Mouse (Mus musculus) stomach, embryonic 16.5 days (tissue): ENCODE results near the gene Chil4. TPM values are rescaled to one million over a fixed set of nuclear protein-coding genes. Genes with fewer than 3 reads are reported as not detected.
"Not testable (repeated sequence)": the region's sequence is repeated elsewhere in the genome, so short reads cannot be mapped to it uniquely, and the experiment has no call there.

ENCODE experiments used
- ATAC-seq: fragments of 200-750 bp; cut with Nextera tagmentation; 2 replicates; pipeline ENCODE4 v1.8.0; 2017; ENCODE audit warnings: moderate number of reproducible peaks, moderate TSS enrichment; ENCODE audit not compliant: insufficient read depth, low FRiP score
- H3K27ac ChIP-seq: fragments of 300-500 bp; sonication (generic); 2 replicates; pipeline ENCODE4 v1.5.1; 2014; ENCODE audit warnings: low read length
- H3K27me3 ChIP-seq: fragments of 300-500 bp; sonication (generic); 2 replicates; pipeline ENCODE4 v1.6.1; 2014; ENCODE audit warnings: low read length, control low read depth, mixed read lengths; ENCODE audit not compliant: control insufficient read depth, insufficient read depth
- H3K36me3 ChIP-seq: fragments of 300-500 bp; sonication (generic); 2 replicates; pipeline ENCODE4 v1.6.1; 2014; ENCODE audit warnings: low read length; ENCODE audit not compliant: control insufficient read depth, insufficient read depth
- H3K4me1 ChIP-seq: fragments of 300-500 bp; sonication (generic); 2 replicates; pipeline ENCODE4 v1.6.1; 2014; ENCODE audit warnings: low read length, control low read depth, mixed read lengths; ENCODE audit not compliant: control insufficient read depth, insufficient read depth
- H3K4me2 ChIP-seq: fragments of 300-500 bp; sonication (generic); 2 replicates; pipeline ENCODE4 v1.6.1; 2014; ENCODE audit warnings: low read depth, low read length, mixed read lengths
- H3K4me3 ChIP-seq: fragments of 300-500 bp; sonication (generic); replicated peaks from 2 replicates; pipeline ENCODE4 v1.5.1; 2014; ENCODE audit warnings: mild to moderate bottlenecking, low read length
- H3K9ac ChIP-seq: fragments of 300-500 bp; sonication (generic); 2 replicates; pipeline ENCODE4 v1.6.1; 2014; ENCODE audit warnings: low read length
- H3K9me3 ChIP-seq: fragments of 300-500 bp; sonication (generic); replicated peaks from 2 replicates; pipeline ENCODE4 v1.6.1; 2016; ENCODE audit warnings: low read length, control low read depth; ENCODE audit not compliant: control insufficient read depth
- WGBS: fragments of 180-500 bp; shearing (Covaris S2); extraction: QIAGEN DNeasy Blood & Tissue Kit; methylation state at CpG from one replicate; pipeline ENCODE4 v1.1.7; 2014; 5-methylcytosine and 5-hydroxymethylcytosine counted together
- polyA plus RNA-seq: library from polyadenylated mRNA; unstranded; fragments of >200 nt; fragmentation: Nextera tagmentation; extraction: Ambion mirVana; gene quantifications from 2 replicates; pipeline ENCODE4 v1.2.1, GENCODE M21; 2015

The Chil4 gene
- polyA plus RNA-seq, 1 experiment from 2014 or later, result not detected

DNA sequence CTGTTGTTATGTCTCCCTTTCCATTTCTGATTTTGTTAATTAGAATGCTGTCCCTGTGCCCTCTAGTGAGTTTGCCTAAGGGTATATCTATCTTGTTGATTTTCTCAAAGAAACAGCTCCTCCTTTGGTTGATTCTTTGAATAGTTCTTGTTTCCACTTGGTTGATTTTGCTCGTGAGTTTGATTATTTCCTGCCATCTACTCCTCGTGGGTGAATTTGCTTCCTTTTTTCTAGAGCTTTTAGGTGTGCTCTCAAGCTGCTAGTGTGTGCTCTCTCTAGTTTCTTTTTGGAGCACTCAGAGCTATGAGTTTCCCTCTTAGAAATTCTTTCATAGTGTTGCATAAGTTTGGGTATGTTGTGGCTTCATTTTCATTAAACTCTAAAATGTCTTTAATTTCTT is 44.3 kb downstream of the Chil4 start:
- not testable (repeated sequence) for H3K27ac ChIP-seq, H3K36me3 ChIP-seq, H3K4me1 ChIP-seq, H3K4me3 ChIP-seq, ATAC-seq, H3K27me3 ChIP-seq, H3K4me2 ChIP-seq, H3K9me3 ChIP-seq, H3K9ac ChIP-seq
- WGBS, result 66% methylated on average over 2 of the region's 2 CpGs

DNA sequence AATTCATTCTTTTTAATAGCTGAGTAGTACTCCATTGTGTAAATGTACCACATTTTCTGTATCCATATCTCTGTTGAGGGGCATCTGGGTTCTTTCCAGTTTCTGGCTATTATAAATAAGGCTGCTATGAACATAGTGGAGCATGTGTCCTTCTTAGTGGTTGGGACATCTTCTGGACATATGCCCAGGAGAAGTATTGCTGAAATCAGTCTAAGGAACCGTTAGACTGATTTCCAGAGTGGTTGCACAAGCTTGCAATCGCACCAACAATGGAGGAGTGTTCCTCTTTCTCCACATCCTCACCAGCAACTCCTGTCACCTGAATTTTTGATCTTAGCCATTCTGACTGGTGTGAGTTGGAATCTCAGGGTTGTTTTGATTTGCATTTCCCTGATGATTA is 46.8 kb downstream of the Chil4 start:
- H3K4me3 ChIP-seq, H3K4me2 ChIP-seq, H3K4me1 ChIP-seq, H3K27me3 ChIP-seq, H3K27ac ChIP-seq, H3K9ac ChIP-seq, ATAC-seq, H3K9me3 ChIP-seq, H3K36me3 ChIP-seq: not testable (repeated sequence)
- 70% methylated on average over 2 of the region's 2 CpGs for WGBS

GRCm38 (mm10) chr3:106171135-106171731 is 48.1 kb downstream of the Chil4 start:
- no peak overlapping the region for H3K4me3 ChIP-seq
- H3K36me3 ChIP-seq, result no peaks in the 10 kb centered on the region
- no peak for ATAC-seq
- H3K27ac ChIP-seq, result no peak overlapping the region
- H3K4me2 ChIP-seq, result no peak overlapping the region
- H3K27me3 ChIP-seq, result no peaks in the 10 kb centered on the region
- H3K4me1 ChIP-seq, result no peaks in the 10 kb centered on the region
- H3K9ac ChIP-seq, result no peak overlapping the region
- H3K9me3 ChIP-seq, result no peaks in the 10 kb centered on the region
- WGBS, result 78% methylated on average over 1 of the region's 1 CpGs

GRCm38 (mm10) chr3:106170522-106171053 is 48.7 kb downstream of the Chil4 start:
- no peak overlapping the region for H3K4me2 ChIP-seq
- H3K4me1 ChIP-seq, result no peaks in the 10 kb centered on the region
- no peak for ATAC-seq
- no peaks in the 10 kb centered on the region for H3K36me3 ChIP-seq
- WGBS, result 53% methylated on average over 1 of the region's 1 CpGs
- no peaks in the 10 kb centered on the region for H3K9me3 ChIP-seq
- no peak overlapping the region for H3K4me3 ChIP-seq
- H3K27me3 ChIP-seq, result no peaks in the 10 kb centered on the region
- no peak overlapping the region for H3K9ac ChIP-seq
- H3K27ac ChIP-seq, result no peak overlapping the region

- no peak within 1 kb of the TSS for H3K27ac ChIP-seq
- no peak for ATAC-seq
- H3K4me3 ChIP-seq, result no peak within 1 kb of the TSS
- no peak within 1 kb of the TSS for H3K4me2 ChIP-seq
- H3K9ac ChIP-seq, result no peak within 1 kb of the TSS
- H3K27me3 ChIP-seq, result no peaks in the 10 kb centered on the region
- H3K4me1 ChIP-seq, result no peaks in the 10 kb centered on the region
- no peaks in the 10 kb centered on the region for H3K9me3 ChIP-seq
- no peaks in the 10 kb centered on the region for H3K36me3 ChIP-seq
- 74% methylated on average over 3 of the region's 3 CpGs for WGBS
Observed at GRCm38 (mm10) chr3:106167464-106167863, 51.8 kb downstream of the Chil4 start, which contains the start of gene Chil3. Gene Chil3, minus strand, starts transcription at chr3:106167564.

DNA sequence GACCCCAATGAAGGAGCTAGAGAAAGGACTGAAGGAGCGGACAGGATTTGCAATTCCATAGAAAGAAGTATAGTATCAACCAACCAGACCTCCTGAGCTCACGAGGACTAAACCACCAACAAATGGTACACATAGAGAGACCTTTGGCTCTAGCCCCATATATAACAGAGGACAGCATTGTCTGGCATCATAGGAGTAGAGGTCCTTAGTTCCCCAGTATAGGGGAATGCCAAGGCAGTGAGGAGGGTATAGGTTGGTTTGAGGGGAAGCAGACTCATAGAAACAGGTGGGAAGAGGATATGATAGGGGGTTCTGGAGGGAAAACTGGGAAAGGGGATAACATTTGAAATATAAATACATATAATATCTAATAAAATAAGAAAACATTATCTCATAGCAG is 64.9 kb downstream of the Chil4 start:
- Histone ChIP-seq H3K36me3 (no peaks in the 10 kb centered on the region), H3K27ac (no peak overlapping the region), H3K9ac (no peak overlapping the region), H3K27me3 (no peaks in the 10 kb centered on the region), H3K4me1 (no peaks in the 10 kb centered on the region), H3K9me3 (no peaks in the 10 kb centered on the region), H3K4me2 (no peak overlapping the region), H3K4me3 (no peak overlapping the region)
- 80% methylated on average over 2 of the region's 2 CpGs for WGBS
- no peak for ATAC-seq

Other genes with a start within 250 kb of the Chil4 start
- gene Ovgp1, start 245.8 kb downstream of the Chil4 start, polyA plus RNA-seq, result 0.90 and 1.6 TPM in 2 replicates
- 0.35 TPM in 1 of 2 replicates, not detected in the other for gene Pifo, start 204.9 kb downstream of the Chil4 start, polyA plus RNA-seq
- gene Chil5, start 186.7 kb downstream of the Chil4 start, polyA plus RNA-seq, result not detected in 2 replicates
- gene Chia1, start 106.3 kb downstream of the Chil4 start, polyA plus RNA-seq, result 0.08 and 0.26 TPM in 2 replicates
- gene Chil3, start 51.9 kb downstream of the Chil4 start, polyA plus RNA-seq, result 1.7 and 1.9 TPM in 2 replicates
- 0.14 TPM in 1 of 2 replicates, not detected in the other for gene Chil6, start 186.7 kb upstream of the Chil4 start, polyA plus RNA-seq